Mouse (Mus musculus): Measurements from ENCODE around the gene Cdt1.

Gene Cdt1

GRCm38 (mm10) chr8:122616181-122616905 is 48.5 kb downstream of the Cdt1 start:
- DNase-seq = no peak

GRCm38 (mm10) chr8:122617947-122618546 is 50.2 kb downstream of the Cdt1 start:
- peak; percentile 80 for DNase-seq

GRCm38 (mm10) chr8:122618660-122619378 is 51.0 kb downstream of the Cdt1 start:
- DNase-seq = peak; percentile 18

GRCm38 (mm10) chr8:122620446-122620845 is 52.6 kb downstream of the Cdt1 start:
- DNase-seq = no peak

- no peak for DNase-seq
Measured at GRCm38 (mm10) chr8:122622727-122623126, 54.9 kb downstream of the Cdt1 start, which contains the start of gene Pabpn1l. Gene Pabpn1l (minus strand): TSS chr8:122622739.

Measured in cerebellum, adult 9-11 months (tissue).